Mouse (Mus musculus) kidney, adult 18-20 months (tissue): Measurements from ENCODE around the gene Col4a1.

Experiments used
- DNase-seq: peaks from one replicate; pipeline ENCODE4 v3.0.0; 2021

Gene Col4a1

GRCm38 (mm10) chr8:11173284-11174191, 139.1 kb downstream of the Col4a1 start:
- peak; percentile 55 for DNase-seq

DNA sequence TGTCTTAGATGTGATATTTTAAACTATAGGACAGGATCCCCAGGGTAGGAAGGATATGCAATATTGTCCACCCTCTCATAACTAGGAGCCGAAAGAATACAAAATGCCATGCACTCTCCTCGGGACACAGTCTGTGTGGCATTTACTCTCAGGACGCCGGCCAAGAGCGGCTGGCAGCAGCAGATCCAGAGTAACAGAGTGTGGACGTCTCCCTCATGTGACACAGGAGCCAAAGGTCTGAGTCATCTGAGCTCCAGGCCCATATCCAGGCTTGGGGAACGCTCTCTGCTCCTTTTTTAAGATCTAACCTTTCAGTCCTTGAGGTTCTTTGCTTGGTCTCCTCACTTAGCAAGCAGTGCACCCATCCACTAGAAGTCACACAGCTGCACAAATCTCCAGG, 141.1 kb downstream of the Col4a1 start:
- peak; percentile 59 for DNase-seq

GRCm38 (mm10) chr8:11169383-11169782, 143.2 kb downstream of the Col4a1 start:
- no peak for DNase-seq

DNA sequence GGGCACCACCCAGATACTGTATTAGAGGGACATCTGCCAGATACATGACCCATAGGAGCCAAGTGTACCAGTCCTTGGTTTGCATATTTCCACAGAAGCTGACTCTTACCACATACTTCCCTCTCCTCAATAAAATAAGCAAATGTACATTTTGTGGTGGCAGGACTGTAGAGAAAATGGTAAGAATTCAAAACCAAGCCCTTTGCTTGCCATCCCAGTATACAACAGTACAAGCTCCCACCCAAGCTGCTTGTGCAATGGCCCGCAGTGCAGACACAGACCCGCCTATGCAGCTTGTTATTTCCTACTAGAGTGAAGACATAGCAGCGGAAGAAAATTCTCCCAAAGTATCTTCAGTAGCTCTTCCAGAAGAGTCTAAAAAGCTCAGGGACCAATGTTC, 143.8 kb downstream of the Col4a1 start:
- no peak for DNase-seq

DNA sequence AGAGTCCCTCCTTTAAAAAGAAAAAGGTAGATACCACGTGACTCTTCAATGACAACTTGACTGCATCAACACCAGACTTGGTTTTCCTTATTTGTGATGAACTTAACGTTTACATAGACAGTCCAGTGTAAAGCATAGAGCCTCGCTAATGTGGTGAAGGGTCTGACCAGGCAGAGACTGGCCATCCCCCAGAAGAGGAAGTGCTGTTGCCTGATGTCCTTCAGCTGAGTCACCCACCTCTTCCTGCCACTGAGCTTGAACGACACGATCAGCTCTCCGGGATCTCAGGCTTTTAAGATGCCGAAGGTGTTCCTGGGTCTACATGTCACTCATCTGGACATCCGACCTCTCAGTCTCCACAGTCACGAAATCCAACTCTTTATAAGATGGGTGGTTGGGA, 144.7 kb downstream of the Col4a1 start:
- no peak for DNase-seq

- DNase-seq: no peak
Observed at GRCm38 (mm10) chr8:11165592-11165991, 147.0 kb downstream of the Col4a1 start.

DNA sequence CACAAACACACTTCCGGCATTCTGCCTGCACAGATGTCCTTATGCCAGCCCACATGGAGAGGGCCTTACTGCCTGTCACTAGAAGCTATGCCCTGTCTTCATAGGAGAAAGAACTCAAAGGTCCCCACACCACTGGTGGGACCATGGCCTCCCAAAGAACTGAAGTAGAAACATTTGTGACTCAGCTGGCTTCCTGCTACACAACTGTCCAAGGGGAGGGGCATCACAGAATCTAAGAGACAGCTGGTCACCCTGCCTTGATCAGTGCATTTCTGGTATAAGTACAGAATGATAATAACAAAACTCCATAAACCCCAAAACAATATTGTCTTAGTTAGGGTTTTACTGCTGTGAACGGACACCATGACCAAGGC, 156.3 kb downstream of the Col4a1 start:
- DNase-seq: no peak

GRCm38 (mm10) chr8:11155579-11156318, 156.9 kb downstream of the Col4a1 start:
- DNase-seq: no peak

DNA sequence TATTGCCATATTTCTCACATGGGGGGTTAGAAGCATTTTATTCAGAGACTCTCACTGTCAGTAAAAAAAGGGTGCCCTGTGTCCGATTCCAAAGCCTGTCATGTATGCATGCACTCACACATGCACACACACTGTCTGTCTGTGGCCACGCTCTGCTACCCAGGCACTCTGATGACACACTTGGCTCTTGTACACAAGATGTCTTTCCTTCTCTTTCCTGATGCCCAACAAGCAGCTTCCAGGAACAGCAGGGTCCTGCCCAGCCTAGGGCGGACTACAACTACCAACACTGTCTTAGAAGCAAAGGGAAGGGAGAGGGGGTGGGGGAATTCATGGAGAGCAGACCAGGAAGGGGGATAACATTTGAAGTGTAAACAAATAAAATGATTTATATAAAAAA, 162.4 kb downstream of the Col4a1 start:
- DNase-seq: no peak

GRCm38 (mm10) chr8:11149201-11149810, 163.3 kb downstream of the Col4a1 start:
- DNase-seq: no peak

DNA sequence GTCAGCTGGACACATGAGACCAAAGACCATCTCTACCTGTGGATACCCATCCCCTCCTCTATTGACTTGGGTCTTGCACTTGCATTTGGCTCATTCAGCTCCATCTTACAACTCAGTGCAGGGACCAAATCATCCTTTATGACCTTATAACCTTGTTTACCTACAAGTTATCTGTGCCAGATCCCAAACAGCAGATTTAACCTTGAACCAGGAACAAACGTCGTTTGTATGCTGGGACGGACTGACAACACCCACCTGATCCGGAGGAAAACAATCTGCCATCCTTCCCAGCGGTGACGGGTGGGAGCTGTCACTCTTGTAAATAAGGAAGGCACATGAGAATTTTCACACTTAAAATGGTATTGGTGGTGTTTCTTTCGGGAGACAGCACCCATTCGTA, 163.8 kb downstream of the Col4a1 start:
- no peak for DNase-seq
